Mouse (Mus musculus): ENCODE data around the gene Dmbt1.
A peak's percentile ranks its signal among the peaks of the same experiment; 100 is the strongest.
"Not testable (repeated sequence)": the region's sequence is repeated elsewhere in the genome, so short reads cannot be mapped to it uniquely, and the experiment has no call there.

Gene Dmbt1

GRCm38 (mm10) chr7:131054808-131055370, 23.0 kb downstream of the Dmbt1 start:
- no peak for DNase-seq (ENCODE audit: low read depth)

- not testable (repeated sequence) for DNase-seq (ENCODE audit: low read depth)
Measured at GRCm38 (mm10) chr7:131057918-131058317, 26.1 kb downstream of the Dmbt1 start.

- DNase-seq (ENCODE audit: low read depth) = not testable (repeated sequence)
Measured at GRCm38 (mm10) chr7:131059808-131060207, 28.0 kb downstream of the Dmbt1 start.

GRCm38 (mm10) chr7:131062541-131062940, 30.7 kb downstream of the Dmbt1 start:
- DNase-seq (ENCODE audit: low read depth) = no peak

- DNase-seq (ENCODE audit: low read depth) = not testable (repeated sequence)
Measured at GRCm38 (mm10) chr7:131068191-131068590, 36.3 kb downstream of the Dmbt1 start.

- not testable (repeated sequence) for DNase-seq (ENCODE audit: low read depth)
Measured at GRCm38 (mm10) chr7:131073476-131073875, 41.6 kb downstream of the Dmbt1 start.

GRCm38 (mm10) chr7:131074098-131074497, 42.2 kb downstream of the Dmbt1 start:
- not testable (repeated sequence) for DNase-seq (ENCODE audit: low read depth)

GRCm38 (mm10) chr7:131075956-131076355, 44.1 kb downstream of the Dmbt1 start:
- peak; percentile 5 for DNase-seq (ENCODE audit: low read depth)

GRCm38 (mm10) chr7:131082403-131082802, 50.5 kb downstream of the Dmbt1 start:
- not testable (repeated sequence) for DNase-seq (ENCODE audit: low read depth)

- peak; percentile 40 for DNase-seq (ENCODE audit: low read depth)
Measured at GRCm38 (mm10) chr7:131112486-131112885, 80.6 kb downstream of the Dmbt1 start.

- DNase-seq (ENCODE audit: low read depth) = no peak
Measured at GRCm38 (mm10) chr7:131113676-131114075, 81.8 kb downstream of the Dmbt1 start.

- DNase-seq (ENCODE audit: low read depth) = no peak
Measured at GRCm38 (mm10) chr7:131114434-131114833, 82.6 kb downstream of the Dmbt1 start.

- DNase-seq (ENCODE audit: low read depth) = no peak
Measured at GRCm38 (mm10) chr7:131122210-131122807, 90.5 kb downstream of the Dmbt1 start.

GRCm38 (mm10) chr7:131130021-131130420, 98.2 kb downstream of the Dmbt1 start:
- no peak for DNase-seq (ENCODE audit: low read depth)

GRCm38 (mm10) chr7:131133181-131133580, 101.3 kb downstream of the Dmbt1 start:
- DNase-seq (ENCODE audit: low read depth) = no peak

- DNase-seq (ENCODE audit: low read depth) = no peak
Measured at GRCm38 (mm10) chr7:131146214-131146613, 114.4 kb downstream of the Dmbt1 start, which contains the start of gene 4933402N03Rik. 4933402N03Rik (minus strand) TSS chr7:131146314.

- DNase-seq (ENCODE audit: low read depth) = no peak
Measured at GRCm38 (mm10) chr7:131150179-131150578, 118.3 kb downstream of the Dmbt1 start.

GRCm38 (mm10) chr7:131153044-131153443, 121.2 kb downstream of the Dmbt1 start:
- peak; percentile 88 for DNase-seq (ENCODE audit: low read depth)

GRCm38 (mm10) chr7:131162251-131162650, 130.4 kb downstream of the Dmbt1 start:
- DNase-seq (ENCODE audit: low read depth) = no peak

GRCm38 (mm10) chr7:131167771-131168170, 135.9 kb downstream of the Dmbt1 start:
- DNase-seq (ENCODE audit: low read depth) = no peak

- DNase-seq (ENCODE audit: low read depth) = no peak
Measured at GRCm38 (mm10) chr7:131169099-131169498, 137.2 kb downstream of the Dmbt1 start.

Measured in 416B (cell line).